Mouse (Mus musculus): ENCODE data around the gene Cadps. TPM values are rescaled to one million over a fixed set of nuclear protein-coding genes. Genes with fewer than 3 reads are reported as not detected.

The Cadps gene
- polyA plus RNA-seq, 1 experiment from 2014 or later, result 5.0 TPM

DNA sequence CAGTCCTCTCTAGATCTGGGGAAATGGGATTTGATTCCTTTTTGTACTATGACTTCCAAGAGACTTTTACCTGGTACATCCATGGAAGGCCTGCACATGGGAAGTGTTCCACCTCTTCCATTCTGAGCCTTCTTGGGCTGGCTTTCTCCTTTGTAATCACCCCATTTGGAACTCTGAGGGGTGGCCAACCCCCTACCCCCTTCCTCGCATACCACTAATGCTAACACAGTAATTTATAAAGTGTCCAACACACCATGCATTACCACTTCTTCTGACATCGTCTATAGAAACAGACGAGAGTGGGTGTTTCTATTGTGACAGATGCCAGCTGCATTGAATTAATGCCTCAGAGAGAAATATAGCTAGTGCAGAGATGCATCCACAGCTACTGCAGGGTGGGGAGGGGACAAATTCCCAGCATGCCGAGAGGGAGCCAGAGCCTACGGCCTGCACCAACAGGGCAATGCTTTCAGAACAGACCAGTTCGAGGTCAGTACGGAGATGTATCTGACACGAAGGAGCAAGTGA lies 367.8 kb downstream of the Cadps start:
- H3K9ac ChIP-seq (ENCODE audit: low read length), result no peak overlapping the region
- H3K4me2 ChIP-seq (ENCODE audit: low read length), result no peak overlapping the region
- no peak overlapping the region for H3K4me3 ChIP-seq (ENCODE audit: low read depth, low read length)
- no peaks in the 10 kb centered on the region for H3K9me3 ChIP-seq (ENCODE audit: control insufficient read depth, low read length)
- H3K4me1 ChIP-seq (replicated peaks; ENCODE audit: control insufficient read depth, insufficient read depth, low read length), result no peaks in the 10 kb centered on the region
- DNase-seq (ENCODE audit: low spot score) (no peak), ATAC-seq (replicated peaks; ENCODE audit: low FRiP score, low TSS enrichment, low read depth) (no peak)
- no peaks in the 10 kb centered on the region for H3K36me3 ChIP-seq (ENCODE audit: control insufficient read depth, insufficient read depth, low read length)
- WGBS, result 74% methylated on average over 8 of the region's 8 CpGs
- no peaks in the 10 kb centered on the region for H3K27me3 ChIP-seq (replicated peaks; ENCODE audit: control insufficient read depth, insufficient read depth, low read length)
- no peak overlapping the region for H3K27ac ChIP-seq (ENCODE audit: low read depth)

DNA sequence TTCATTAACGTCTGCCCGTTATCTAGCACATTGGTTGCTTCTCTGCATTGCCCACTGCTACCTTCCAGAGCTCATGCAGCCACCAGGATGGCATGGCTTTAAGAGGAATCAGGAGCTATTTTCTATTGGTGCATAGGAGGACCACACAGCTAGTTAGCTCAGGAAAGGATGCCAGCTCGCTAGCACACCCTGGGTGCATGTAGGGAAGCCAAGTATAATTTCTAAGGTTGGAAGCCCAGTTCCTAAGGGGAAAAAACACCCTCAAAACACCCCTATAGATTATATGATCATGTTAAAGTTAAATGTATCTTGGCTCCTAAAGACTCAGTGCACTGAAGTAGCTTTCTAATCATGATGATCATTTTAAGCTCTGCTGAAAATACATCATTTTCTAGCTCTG lies 372.1 kb downstream of the Cadps start:
- no peak for ATAC-seq (replicated peaks; ENCODE audit: low FRiP score, low TSS enrichment, low read depth)
- 70% methylated on average over 3 of the region's 3 CpGs for WGBS
- Histone ChIP-seq H3K4me3 (ENCODE audit: low read depth, low read length) (no peak overlapping the region), H3K9me3 (ENCODE audit: control insufficient read depth, low read length) (no peaks in the 10 kb centered on the region), H3K4me2 (ENCODE audit: low read length) (no peak overlapping the region), H3K9ac (ENCODE audit: low read length) (no peak overlapping the region), H3K27ac (ENCODE audit: low read depth) (no peak overlapping the region), H3K4me1 (replicated peaks; ENCODE audit: control insufficient read depth, insufficient read depth, low read length) (no peaks in the 10 kb centered on the region), H3K36me3 (ENCODE audit: control insufficient read depth, insufficient read depth, low read length) (no peaks in the 10 kb centered on the region), H3K27me3 (replicated peaks; ENCODE audit: control insufficient read depth, insufficient read depth, low read length) (no peaks in the 10 kb centered on the region)
- DNase-seq (ENCODE audit: low spot score), result no peak

DNA sequence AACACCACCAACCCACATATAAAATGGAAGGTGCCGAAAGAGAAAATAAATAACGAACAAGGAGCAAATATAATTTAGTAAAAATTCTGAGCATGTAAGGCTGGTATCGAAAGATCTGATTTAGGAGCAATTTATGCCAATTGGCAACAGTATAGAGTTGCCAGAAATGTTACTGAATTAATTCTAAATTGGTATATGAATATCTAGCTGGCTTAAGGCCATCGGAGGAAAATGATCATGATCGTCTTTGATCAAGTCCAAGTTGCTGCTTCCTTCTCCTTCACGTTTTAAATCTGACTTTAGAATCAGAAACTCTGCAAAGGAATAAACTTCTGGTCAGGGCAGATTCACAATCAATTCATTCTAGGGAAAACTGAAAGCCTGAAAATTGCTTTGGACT lies 374.0 kb downstream of the Cadps start:
- Histone ChIP-seq H3K9ac (ENCODE audit: low read length) (no peak overlapping the region), H3K4me3 (ENCODE audit: low read depth, low read length) (no peak overlapping the region), H3K4me2 (ENCODE audit: low read length) (no peak overlapping the region), H3K27ac (ENCODE audit: low read depth) (no peak overlapping the region), H3K27me3 (replicated peaks; ENCODE audit: control insufficient read depth, insufficient read depth, low read length) (no peaks in the 10 kb centered on the region), H3K4me1 (replicated peaks; ENCODE audit: control insufficient read depth, insufficient read depth, low read length) (no peaks in the 10 kb centered on the region), H3K36me3 (ENCODE audit: control insufficient read depth, insufficient read depth, low read length) (no peaks in the 10 kb centered on the region), H3K9me3 (ENCODE audit: control insufficient read depth, low read length) (no peaks in the 10 kb centered on the region)
- DNase-seq (ENCODE audit: low spot score) (no peak), ATAC-seq (replicated peaks; ENCODE audit: low FRiP score, low TSS enrichment, low read depth) (no peak)
- WGBS, result 92% methylated on average over 6 of the region's 6 CpGs

- Histone ChIP-seq H3K4me2 (ENCODE audit: low read length) (no peak overlapping the region), H3K9ac (ENCODE audit: low read length) (no peak overlapping the region), H3K36me3 (ENCODE audit: control insufficient read depth, insufficient read depth, low read length) (no peaks in the 10 kb centered on the region), H3K4me3 (ENCODE audit: low read depth, low read length) (no peak overlapping the region), H3K4me1 (replicated peaks; ENCODE audit: control insufficient read depth, insufficient read depth, low read length) (0 out of 2 replicates have a peak, but pooled peaks cover 3% of the 10 kb centered on the region), H3K27ac (ENCODE audit: low read depth) (no peak overlapping the region), H3K9me3 (ENCODE audit: control insufficient read depth, low read length) (no peaks in the 10 kb centered on the region), H3K27me3 (replicated peaks; ENCODE audit: control insufficient read depth, insufficient read depth, low read length) (no peaks in the 10 kb centered on the region)
- no peak for ATAC-seq (replicated peaks; ENCODE audit: low FRiP score, low TSS enrichment, low read depth)
- WGBS, result 67% methylated on average over 2 of the region's 2 CpGs
- DNase-seq (ENCODE audit: low spot score), result no peak
These were observed 381.9 kb downstream of the Cadps start for GRCm38 (mm10) chr14:12441019-12441418.

DNA sequence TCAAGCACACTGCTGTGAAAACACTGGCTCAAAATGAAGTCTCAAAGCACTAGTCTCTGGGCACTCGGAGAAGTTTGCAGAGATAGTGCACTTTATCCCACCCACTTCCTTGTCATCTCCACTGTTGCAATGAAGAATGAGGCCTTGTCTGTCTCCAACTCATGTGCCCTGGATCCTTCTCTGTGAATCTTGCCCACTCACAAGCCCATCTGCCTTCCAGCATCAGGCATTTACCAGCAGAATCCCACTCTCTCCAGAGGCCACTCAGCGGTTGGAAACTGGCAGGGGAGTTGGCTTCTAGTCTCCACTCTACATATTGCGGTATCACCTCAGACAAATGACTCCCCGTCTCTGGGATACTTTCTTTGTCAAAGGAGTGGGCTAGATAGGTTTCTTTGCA lies 384.9 kb downstream of the Cadps start:
- no peak for ATAC-seq (replicated peaks; ENCODE audit: low FRiP score, low TSS enrichment, low read depth)
- H3K27ac ChIP-seq (ENCODE audit: low read depth), result no peak overlapping the region
- no peak overlapping the region for H3K9ac ChIP-seq (ENCODE audit: low read length)
- DNase-seq (ENCODE audit: low spot score), result no peak
- no peaks in the 10 kb centered on the region for H3K9me3 ChIP-seq (ENCODE audit: control insufficient read depth, low read length)
- no peaks in the 10 kb centered on the region for H3K27me3 ChIP-seq (replicated peaks; ENCODE audit: control insufficient read depth, insufficient read depth, low read length)
- H3K4me3 ChIP-seq (ENCODE audit: low read depth, low read length), result no peak overlapping the region
- no peaks in the 10 kb centered on the region for H3K36me3 ChIP-seq (ENCODE audit: control insufficient read depth, insufficient read depth, low read length)
- H3K4me1 ChIP-seq (replicated peaks; ENCODE audit: control insufficient read depth, insufficient read depth, low read length), result 0 out of 2 replicates have a peak, but pooled peaks cover 3% of the 10 kb centered on the region
- 79% methylated on average over 4 of the region's 4 CpGs for WGBS
- H3K4me2 ChIP-seq (ENCODE audit: low read length), result no peak overlapping the region

DNA sequence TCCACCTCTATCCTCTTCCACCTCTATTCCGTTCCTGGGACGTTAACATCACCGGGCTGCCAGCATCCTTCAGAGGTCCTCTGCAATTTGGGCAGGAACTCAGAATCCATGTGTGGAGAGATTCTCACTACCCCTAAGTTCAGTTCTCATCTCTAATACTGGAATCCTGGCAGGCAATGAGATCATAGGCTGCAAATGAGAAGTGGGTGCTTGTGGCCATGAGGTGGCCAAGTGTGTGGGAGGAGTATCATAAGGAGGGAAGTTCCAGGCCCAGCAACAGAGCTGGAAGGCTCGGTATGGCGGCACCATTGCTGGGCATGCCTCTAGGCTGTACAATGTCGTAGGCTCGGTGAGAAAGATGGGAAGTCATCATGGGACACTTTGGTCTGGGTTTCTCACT lies 385.5 kb downstream of the Cadps start:
- H3K27ac ChIP-seq (ENCODE audit: low read depth), result no peak overlapping the region
- no peaks in the 10 kb centered on the region for H3K9me3 ChIP-seq (ENCODE audit: control insufficient read depth, low read length)
- ATAC-seq (replicated peaks; ENCODE audit: low FRiP score, low TSS enrichment, low read depth) (no peak), DNase-seq (ENCODE audit: low spot score) (no peak)
- 0 out of 2 replicates have a peak, but pooled peaks cover 3% of the 10 kb centered on the region for H3K4me1 ChIP-seq (replicated peaks; ENCODE audit: control insufficient read depth, insufficient read depth, low read length)
- no peak overlapping the region for H3K9ac ChIP-seq (ENCODE audit: low read length)
- WGBS, result 65% methylated on average over 7 of the region's 7 CpGs
- H3K36me3 ChIP-seq (ENCODE audit: control insufficient read depth, insufficient read depth, low read length), result no peaks in the 10 kb centered on the region
- H3K4me2 ChIP-seq (ENCODE audit: low read length), result no peak overlapping the region
- no peak overlapping the region for H3K4me3 ChIP-seq (ENCODE audit: low read depth, low read length)
- H3K27me3 ChIP-seq (replicated peaks; ENCODE audit: control insufficient read depth, insufficient read depth, low read length), result no peaks in the 10 kb centered on the region

- 67% methylated on average over 14 of the region's 14 CpGs for WGBS
- H3K4me2 ChIP-seq (ENCODE audit: low read length), result no peak overlapping the region
- H3K9ac ChIP-seq (ENCODE audit: low read length), result no peak overlapping the region
- no peaks in the 10 kb centered on the region for H3K27me3 ChIP-seq (replicated peaks; ENCODE audit: control insufficient read depth, insufficient read depth, low read length)
- DNase-seq (ENCODE audit: low spot score) (no peak), ATAC-seq (replicated peaks; ENCODE audit: low FRiP score, low TSS enrichment, low read depth) (no peak)
- no peak overlapping the region for H3K4me3 ChIP-seq (ENCODE audit: low read depth, low read length)
- no peak overlapping the region for H3K27ac ChIP-seq (ENCODE audit: low read depth)
- 0 out of 2 replicates have a peak, but pooled peaks cover 3% of the 10 kb centered on the region for H3K4me1 ChIP-seq (replicated peaks; ENCODE audit: control insufficient read depth, insufficient read depth, low read length)
- no peaks in the 10 kb centered on the region for H3K36me3 ChIP-seq (ENCODE audit: control insufficient read depth, insufficient read depth, low read length)
- no peaks in the 10 kb centered on the region for H3K9me3 ChIP-seq (ENCODE audit: control insufficient read depth, low read length)
These were observed 385.9 kb downstream of the Cadps start for GRCm38 (mm10) chr14:12436903-12437368.

DNA sequence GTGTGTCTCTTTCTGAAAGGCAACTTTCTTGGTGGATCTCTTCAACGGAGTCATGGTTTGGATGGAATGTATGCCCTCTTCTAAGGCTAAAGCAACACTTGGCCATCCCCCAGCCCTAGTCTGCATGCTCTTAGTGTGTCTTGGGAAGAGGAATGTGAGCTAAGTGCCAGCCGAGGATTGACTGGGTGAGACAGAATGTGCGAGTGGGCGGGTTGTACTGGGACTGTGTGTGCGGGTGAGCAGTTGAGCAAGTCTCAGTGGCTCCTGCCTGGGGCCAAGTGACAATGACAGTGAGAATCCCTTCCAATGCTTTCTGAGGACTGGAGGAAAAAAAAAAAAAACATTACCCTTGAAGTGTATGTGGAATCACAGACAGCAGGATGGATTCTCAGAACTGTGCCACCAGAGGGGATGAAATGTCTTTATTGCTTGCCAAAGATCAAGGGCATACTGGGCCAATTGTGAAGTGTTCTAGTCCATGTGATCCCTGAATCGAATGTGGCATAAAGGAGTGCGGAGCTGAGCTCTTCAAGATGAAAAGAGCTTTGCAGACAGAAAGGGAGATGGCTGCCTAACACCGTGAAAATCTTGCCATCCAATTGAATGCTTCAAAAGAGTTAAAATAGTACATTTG lies 394.7 kb downstream of the Cadps start:
- WGBS, result 86% methylated on average over 8 of the region's 8 CpGs
- Histone ChIP-seq H3K4me3 (ENCODE audit: low read depth, low read length) (no peak overlapping the region), H3K27me3 (replicated peaks; ENCODE audit: control insufficient read depth, insufficient read depth, low read length) (no peaks in the 10 kb centered on the region), H3K4me2 (ENCODE audit: low read length) (no peak overlapping the region), H3K9ac (ENCODE audit: low read length) (no peak overlapping the region), H3K36me3 (ENCODE audit: control insufficient read depth, insufficient read depth, low read length) (no peaks in the 10 kb centered on the region), H3K4me1 (replicated peaks; ENCODE audit: control insufficient read depth, insufficient read depth, low read length) (no peaks in the 10 kb centered on the region), H3K27ac (ENCODE audit: low read depth) (no peak overlapping the region), H3K9me3 (ENCODE audit: control insufficient read depth, low read length) (no peaks in the 10 kb centered on the region)
- no peak for ATAC-seq (replicated peaks; ENCODE audit: low FRiP score, low TSS enrichment, low read depth)
- DNase-seq (ENCODE audit: low spot score), result no peak

- 59% methylated on average over 6 of the region's 6 CpGs for WGBS
- no peak for ATAC-seq (replicated peaks; ENCODE audit: low FRiP score, low TSS enrichment, low read depth)
- no peaks in the 10 kb centered on the region for H3K4me1 ChIP-seq (replicated peaks; ENCODE audit: control insufficient read depth, insufficient read depth, low read length)
- DNase-seq (ENCODE audit: low spot score), result no peak
- H3K9ac ChIP-seq (ENCODE audit: low read length), result no peak overlapping the region
- H3K9me3 ChIP-seq (ENCODE audit: control insufficient read depth, low read length), result no peaks in the 10 kb centered on the region
- no peaks in the 10 kb centered on the region for H3K36me3 ChIP-seq (ENCODE audit: control insufficient read depth, insufficient read depth, low read length)
- H3K4me3 ChIP-seq (ENCODE audit: low read depth, low read length), result no peak overlapping the region
- H3K27me3 ChIP-seq (replicated peaks; ENCODE audit: control insufficient read depth, insufficient read depth, low read length), result no peaks in the 10 kb centered on the region
- H3K4me2 ChIP-seq (ENCODE audit: low read length), result no peak overlapping the region
- no peak overlapping the region for H3K27ac ChIP-seq (ENCODE audit: low read depth)
These were observed 397.6 kb downstream of the Cadps start for GRCm38 (mm10) chr14:12425311-12425710.

Data from intestine, embryonic 14.5 days (tissue).